Mouse (Mus musculus) hindbrain, embryonic 10.5 days (tissue): ENCODE measurements around the gene Gm5141. TPM values are rescaled to one million over a fixed set of nuclear protein-coding genes. Genes with fewer than 3 reads are reported as not detected.
"Not testable (repeated sequence)": the region's sequence is repeated elsewhere in the genome, so short reads cannot be mapped to it uniquely, and the experiment has no call there.

ENCODE experiments used
- DNase-seq: peaks from one replicate; pipeline ENCODE4 v3.0.0-alpha.2; 2017; ENCODE audit warnings: low spot score
- H3K27ac ChIP-seq: fragments of 300-500 bp; sonication (generic); 2 replicates; pipeline ENCODE4 v1.5.1; 2016; ENCODE audit warnings: mild to moderate bottlenecking, moderate library complexity
- H3K27me3 ChIP-seq: fragments of 300-500 bp; sonication (generic); 2 replicates; pipeline ENCODE4 v1.6.1; 2016; ENCODE audit warnings: mild to moderate bottlenecking; ENCODE audit not compliant: poor library complexity, insufficient read depth, severe bottlenecking
- H3K36me3 ChIP-seq: fragments of 300-500 bp; sonication (generic); 2 replicates; pipeline ENCODE4 v1.6.1; 2016; ENCODE audit warnings: mild to moderate bottlenecking, moderate library complexity
- H3K4me1 ChIP-seq: fragments of 300-500 bp; sonication (generic); replicated peaks from 2 replicates; pipeline ENCODE4 v1.6.1; 2016; ENCODE audit warnings: mild to moderate bottlenecking
- H3K4me3 ChIP-seq: fragments of 300-500 bp; sonication (generic); 2 replicates; pipeline ENCODE4 v1.5.1; 2016; ENCODE audit warnings: mild to moderate bottlenecking, moderate library complexity
- H3K9me3 ChIP-seq: fragments of 300-500 bp; sonication (generic); 2 replicates; pipeline ENCODE4 v1.6.1; 2016; ENCODE audit warnings: mild to moderate bottlenecking, moderate library complexity
- WGBS: fragments of 180-500 bp; shearing (Covaris S2); methylation state at CpG from one replicate; pipeline ENCODE4 v1.1.7; 2016; 5-methylcytosine and 5-hydroxymethylcytosine counted together
- polyA plus RNA-seq: library from polyadenylated mRNA; unstranded; fragments of >200 nt; fragmentation: Nextera tagmentation; extraction: Ambion mirVana; gene quantifications from 2 replicates; pipeline ENCODE4 v1.2.1, GENCODE M21; 2016

Gm5141 gene
- polyA plus RNA-seq, result 6.6 and 10.6 TPM in 2 replicates

DNA sequence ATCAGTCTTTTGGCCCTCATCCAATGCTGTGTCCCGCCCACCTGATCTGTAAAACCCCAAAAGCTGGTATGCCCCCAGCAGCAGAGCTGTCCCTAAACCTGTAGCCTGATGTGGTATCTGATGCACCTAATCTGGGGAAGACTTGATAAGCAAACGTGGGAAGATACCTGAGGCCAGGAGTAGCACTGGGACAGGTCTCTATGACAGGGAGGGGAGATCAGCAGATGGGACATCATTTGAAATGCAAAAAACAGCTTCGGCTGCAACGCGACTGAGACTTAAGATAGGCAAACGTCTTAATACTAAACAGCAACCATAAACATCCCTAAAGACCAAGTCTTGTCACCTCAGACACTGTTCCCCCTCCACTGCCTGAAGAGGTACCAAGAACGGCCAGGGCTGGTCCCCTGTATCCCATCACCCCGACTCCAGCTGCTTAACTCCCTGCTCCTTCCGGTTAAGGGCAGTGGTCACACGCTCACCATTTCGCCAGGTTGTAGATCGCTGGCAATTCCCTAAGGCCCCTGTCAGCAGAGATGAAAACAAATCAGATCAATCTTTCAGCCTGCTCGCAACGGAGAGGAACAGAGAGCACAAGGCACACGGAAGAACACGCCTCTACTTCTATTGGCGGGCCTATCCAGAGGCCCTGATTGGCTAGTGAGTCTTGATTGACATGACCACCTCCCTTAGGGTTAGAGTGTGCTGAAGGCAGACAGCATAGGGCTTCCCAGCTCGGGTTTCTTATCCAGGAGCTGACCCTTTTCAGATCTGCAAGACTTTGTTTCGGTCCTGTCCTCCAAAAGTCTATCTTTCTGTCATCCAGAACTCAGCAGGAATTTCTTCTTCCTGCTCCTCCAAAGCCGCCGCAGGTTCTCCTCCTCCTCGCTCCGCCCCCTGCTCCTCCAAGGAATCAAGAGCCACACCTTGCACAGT, at the start of gene Gm5141:
TSS of gene Gm5141 (minus strand) at position 610 of the 936 bp plus-strand sequence.
- WGBS, result 6% methylated on average over 23 of the region's 23 CpGs
- H3K4me1 ChIP-seq, H3K27me3 ChIP-seq: not testable (repeated sequence)
- peak within 1 kb of the TSS; percentile 60 for H3K4me3 ChIP-seq
- H3K9me3 ChIP-seq, result peaks cover 21% of the 10 kb centered on the region
- peak within 1 kb of the TSS; percentile 82 for H3K27ac ChIP-seq
- H3K36me3 ChIP-seq, result peaks cover 27% of the 10 kb centered on the region
- DNase-seq, result peak; percentile 54

DNA sequence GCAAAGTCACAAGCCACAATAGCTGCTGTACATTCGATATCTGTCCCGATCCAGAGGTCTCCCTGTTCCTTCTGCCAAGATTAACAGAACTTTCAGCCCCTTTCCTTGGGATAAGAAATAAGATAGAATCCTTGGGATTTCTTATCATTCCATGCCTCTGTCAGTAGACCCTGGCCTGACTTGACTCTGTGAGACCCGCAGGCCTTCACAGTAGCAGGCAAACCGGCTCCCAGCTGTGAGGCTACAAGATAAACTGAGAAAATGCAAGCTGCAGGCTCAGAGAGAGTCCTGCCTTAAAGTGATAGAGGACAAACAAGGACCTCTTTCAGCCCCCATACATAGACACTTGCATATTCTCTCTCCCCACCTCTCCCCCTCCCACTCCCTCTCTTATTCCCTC, 47.7 kb upstream of the Gm5141 start:
- H3K4me1 ChIP-seq, result no peaks in the 10 kb centered on the region
- H3K27ac ChIP-seq, result no peak overlapping the region
- DNase-seq, result no peak
- no peak overlapping the region for H3K4me3 ChIP-seq
- no peaks in the 10 kb centered on the region for H3K36me3 ChIP-seq
- no peaks in the 10 kb centered on the region for H3K27me3 ChIP-seq
- 36% methylated on average over 4 of the region's 4 CpGs for WGBS
- H3K9me3 ChIP-seq, result no peaks in the 10 kb centered on the region

DNA sequence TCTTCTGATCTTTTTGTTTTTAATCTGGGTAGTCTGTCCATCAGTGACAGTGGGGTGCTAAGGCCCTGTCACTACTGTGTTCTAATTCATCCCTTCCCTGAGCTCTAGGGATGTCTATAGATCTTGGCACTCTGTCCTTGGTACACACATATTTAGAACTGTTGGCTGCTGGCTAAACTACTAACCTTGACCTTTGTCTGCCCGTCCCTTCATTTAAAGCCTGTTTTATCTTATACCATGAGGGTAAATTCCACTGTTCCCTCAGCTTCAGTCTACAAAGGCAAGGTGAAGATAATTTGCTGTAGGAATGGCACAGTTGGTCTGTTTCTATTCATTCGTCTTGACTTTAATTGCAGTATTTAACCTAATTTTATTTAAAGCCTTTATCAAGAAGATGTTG, 46.6 kb upstream of the Gm5141 start:
- DNase-seq, result no peak
- Histone ChIP-seq H3K4me1 (no peaks in the 10 kb centered on the region), H3K27me3 (no peaks in the 10 kb centered on the region), H3K27ac (no peak overlapping the region), H3K4me3 (no peak overlapping the region), H3K9me3 (no peaks in the 10 kb centered on the region), H3K36me3 (no peaks in the 10 kb centered on the region)
- WGBS, result 85% methylated on average over 2 of the region's 2 CpGs

DNA sequence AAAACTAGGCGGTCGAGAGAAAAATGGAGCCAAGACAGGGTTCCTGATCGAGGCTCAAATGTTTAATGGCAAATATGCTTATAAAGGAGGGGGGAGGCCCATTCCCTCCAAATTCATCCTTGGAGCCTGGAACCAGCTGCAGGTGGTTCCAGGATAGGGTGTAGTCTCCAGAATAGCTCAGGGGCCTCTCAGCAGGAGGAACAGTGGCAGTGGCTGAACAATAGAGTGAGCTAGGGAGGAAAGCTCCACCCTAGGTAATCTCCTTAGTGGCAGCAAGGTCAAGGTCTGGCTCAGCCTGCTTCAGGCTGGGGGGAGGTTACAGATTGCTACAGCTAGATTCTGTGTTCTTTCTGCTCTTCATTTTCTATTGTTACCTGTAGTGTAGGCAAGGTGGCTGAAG, 30.1 kb upstream of the Gm5141 start:
- H3K27ac ChIP-seq, H3K4me1 ChIP-seq, H3K36me3 ChIP-seq, H3K4me3 ChIP-seq, H3K27me3 ChIP-seq, DNase-seq: not testable (repeated sequence)
- peaks cover 16% of the 10 kb centered on the region for H3K9me3 ChIP-seq
- WGBS, result 86% methylated on average over 3 of the region's 3 CpGs

DNA sequence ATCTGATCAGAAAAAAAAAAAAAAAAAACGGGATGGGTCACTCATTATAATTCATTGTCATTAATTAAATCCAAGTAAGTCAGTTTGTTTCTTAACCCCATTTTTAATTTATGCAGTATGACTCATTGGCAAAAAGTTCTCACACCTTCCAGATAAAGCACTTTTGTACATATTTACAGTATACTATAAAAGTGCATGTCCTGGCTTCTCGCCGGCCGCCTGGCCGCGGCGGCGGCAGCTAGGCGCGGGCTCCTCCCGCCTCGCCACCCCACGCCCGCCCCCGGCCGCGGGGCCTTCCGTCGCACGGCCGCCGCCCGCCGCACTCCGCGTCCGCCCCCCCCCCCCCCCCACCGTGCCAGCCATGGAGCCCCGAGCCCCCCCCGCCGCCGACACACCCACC, 27.1 kb upstream of the Gm5141 start:
- peak overlapping the region; percentile 46 for H3K4me3 ChIP-seq
- H3K27me3 ChIP-seq, result no peaks in the 10 kb centered on the region
- DNase-seq, result no peak
- H3K4me1 ChIP-seq, result no peaks in the 10 kb centered on the region
- no peaks in the 10 kb centered on the region for H3K36me3 ChIP-seq
- H3K9me3 ChIP-seq, result peaks cover 6% of the 10 kb centered on the region; the same call in 1 of the 2 replicates
- 9% methylated on average over 32 of the region's 32 CpGs for WGBS
- H3K27ac ChIP-seq, result no peak overlapping the region

DNA sequence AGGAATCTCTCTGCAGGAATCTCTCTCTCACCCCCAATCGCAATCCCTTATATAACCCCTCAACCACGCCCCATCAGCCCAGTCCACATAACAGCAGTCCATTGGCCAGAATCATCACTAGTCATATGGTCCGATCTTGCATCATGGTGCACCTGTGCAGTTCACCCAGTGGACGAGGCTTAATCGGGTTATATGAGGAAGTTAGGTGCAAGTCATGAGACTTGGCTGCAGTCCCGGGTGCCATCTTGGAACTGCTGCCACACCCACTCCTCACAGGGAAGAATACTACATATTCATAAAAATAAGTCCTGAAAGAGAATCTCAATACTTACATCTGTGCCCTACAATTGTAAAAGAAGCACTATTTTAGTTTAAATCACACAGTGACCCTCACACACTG, 22.4 kb upstream of the Gm5141 start:
- H3K36me3 ChIP-seq, H3K9me3 ChIP-seq, H3K4me1 ChIP-seq, DNase-seq, H3K27me3 ChIP-seq, H3K4me3 ChIP-seq, H3K27ac ChIP-seq: not testable (repeated sequence)
- 93% methylated on average over 6 of the region's 6 CpGs for WGBS

DNA sequence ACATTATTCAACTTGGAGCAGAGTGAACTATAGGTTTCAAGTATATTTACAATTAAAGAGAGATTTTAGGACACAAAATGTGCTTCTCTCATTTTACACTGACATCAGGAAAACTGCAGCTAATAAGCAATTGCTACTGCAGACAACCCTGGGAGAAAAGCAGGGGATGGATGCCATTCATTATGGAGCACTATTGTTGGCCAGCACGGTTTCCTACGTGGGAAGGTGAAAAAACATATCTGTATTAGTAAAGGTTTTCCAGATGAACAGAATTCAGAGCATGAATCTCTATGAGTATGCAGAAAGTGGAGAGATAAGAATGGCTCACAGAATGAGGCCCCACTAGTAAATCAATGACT, 506 bp upstream of the Gm5141 start:
- DNase-seq, H3K27me3 ChIP-seq, H3K4me1 ChIP-seq: not testable (repeated sequence)
- H3K9me3 ChIP-seq, result peaks cover 16% of the 10 kb centered on the region
- peaks cover 22% of the 10 kb centered on the region for H3K36me3 ChIP-seq
- peak overlapping the region; percentile 77; the same call in 1 of the 2 replicates for H3K27ac ChIP-seq
- WGBS, result 60% methylated on average over 2 of the region's 2 CpGs
- peak overlapping the region; percentile 60 for H3K4me3 ChIP-seq

DNA sequence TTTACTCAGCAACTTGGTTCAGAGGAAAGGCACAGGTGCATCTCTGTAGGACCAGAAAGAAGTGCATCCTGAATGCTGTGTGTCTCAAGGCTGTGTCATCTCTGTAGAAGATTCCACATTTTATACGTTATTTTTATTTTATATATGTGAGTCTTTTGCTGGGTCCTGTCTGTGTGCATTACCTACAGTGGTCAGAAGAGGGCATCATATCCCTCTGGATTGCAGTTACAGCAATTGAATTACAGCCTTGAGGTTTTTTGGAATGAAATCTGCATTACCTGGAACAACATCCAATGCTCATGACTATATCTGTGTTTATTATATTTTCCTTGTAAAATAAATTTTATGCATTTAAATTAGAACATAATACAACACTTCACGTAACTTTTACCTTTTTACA, 21.8 kb downstream of the Gm5141 start:
- H3K9me3 ChIP-seq, H3K4me1 ChIP-seq, H3K27me3 ChIP-seq, H3K4me3 ChIP-seq, H3K36me3 ChIP-seq, H3K27ac ChIP-seq: not testable (repeated sequence)
- DNase-seq, result peak; percentile 3
- 60% methylated on average over 2 of the region's 2 CpGs for WGBS

DNA sequence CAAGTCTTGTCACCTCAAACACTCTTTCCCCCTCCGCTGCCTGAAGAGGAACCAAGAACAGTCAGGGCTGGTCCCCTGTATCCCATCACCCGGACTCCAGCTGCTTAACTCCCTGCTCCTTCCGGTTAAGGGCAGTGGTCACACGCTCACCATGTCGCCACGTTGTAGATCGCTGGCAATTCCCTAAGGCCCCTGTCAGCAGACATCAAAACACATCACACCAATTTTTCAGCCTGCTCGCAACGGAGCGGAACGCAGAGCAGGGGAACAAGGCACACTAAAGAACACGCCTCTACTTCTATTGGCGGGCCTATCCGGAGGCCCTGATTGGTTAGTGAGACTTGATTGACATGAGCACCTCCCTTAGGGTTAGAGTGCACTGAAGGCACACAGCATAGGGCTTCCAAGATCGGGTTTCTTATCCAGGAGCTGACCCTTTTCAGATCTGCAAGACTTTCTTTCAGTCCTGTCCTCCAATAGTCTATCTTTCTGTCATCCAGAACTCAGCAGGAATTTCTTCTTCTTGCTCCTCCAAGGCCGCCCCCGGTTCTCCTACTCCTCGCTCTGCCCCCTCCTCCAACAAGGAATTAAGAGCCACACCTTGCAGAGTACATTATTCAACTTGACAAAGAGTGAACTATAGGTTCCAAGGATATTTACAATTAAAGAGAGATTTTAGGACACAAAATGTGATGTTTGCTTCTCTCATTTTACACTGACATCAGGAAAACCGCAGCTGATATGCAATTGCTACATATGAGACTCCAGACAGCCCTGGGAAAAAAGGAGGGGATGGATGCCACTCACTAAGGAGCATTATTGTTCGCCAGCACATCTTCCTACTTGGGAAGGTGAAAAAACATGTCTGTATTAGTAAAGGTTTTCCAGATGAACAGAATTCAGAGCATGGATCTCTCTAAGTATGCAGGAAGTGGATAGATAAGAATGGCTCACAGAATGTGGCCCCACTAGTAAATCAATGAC, 24.9 kb downstream of the Gm5141 start, which contains the start of gene Platr25:
TSS of gene Platr25 (minus strand) at position 278 of the 984 bp plus-strand sequence.
- not testable (repeated sequence) for H3K36me3 ChIP-seq, H3K9me3 ChIP-seq, H3K4me1 ChIP-seq, H3K27me3 ChIP-seq
- 10% methylated on average over 20 of the region's 20 CpGs for WGBS
- H3K4me3 ChIP-seq, result peak within 1 kb of the TSS; percentile 57
- peak; percentile 81 for DNase-seq
- H3K27ac ChIP-seq, result peak within 1 kb of the TSS; percentile 79

DNA sequence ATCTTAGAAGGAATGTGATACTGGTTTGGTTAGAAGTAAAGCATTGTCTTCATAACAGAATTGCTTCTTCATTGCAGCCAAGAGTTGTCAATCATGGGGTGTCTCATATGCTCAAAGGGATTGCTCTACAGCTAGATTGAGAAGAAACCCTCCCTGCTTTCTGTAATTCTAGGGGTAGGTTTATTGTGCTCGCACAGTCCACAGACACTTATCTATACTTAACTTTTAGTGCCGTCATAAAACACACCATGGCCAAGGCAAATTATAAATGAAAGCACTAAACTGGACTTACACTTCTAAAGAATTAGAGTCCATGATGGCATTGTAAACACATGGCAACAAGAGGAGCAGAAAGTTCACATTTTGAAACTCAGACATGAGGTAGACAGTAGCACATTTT, 52.3 kb downstream of the Gm5141 start:
- Histone ChIP-seq H3K27ac (no peak overlapping the region), H3K4me1 (no peaks in the 10 kb centered on the region), H3K27me3 (no peaks in the 10 kb centered on the region), H3K36me3 (peaks cover 11% of the 10 kb centered on the region), H3K4me3 (no peak overlapping the region), H3K9me3 (no peaks in the 10 kb centered on the region)
- 92% methylated on average over 2 of the region's 2 CpGs for WGBS
- DNase-seq, result no peak
